Mouse (Mus musculus) kidney, embryonic 14.5 days (tissue): ENCODE data around the gene Gm21973. TPM values are rescaled to one million over a fixed set of nuclear protein-coding genes. Genes with fewer than 3 reads are reported as not detected.

Experiments
- ATAC-seq: fragments of 200-750 bp; cut with Nextera tagmentation; 2 replicates; pipeline ENCODE4 v1.8.0; 2017; ENCODE audit warnings: moderate number of reproducible peaks, mild to moderate bottlenecking, moderate TSS enrichment, moderate library complexity; ENCODE audit not compliant: low FRiP score, low TSS enrichment
- H3K27ac ChIP-seq: fragments of 300-500 bp; sonication (generic); 2 replicates; pipeline ENCODE4 v1.5.1; 2014; ENCODE audit warnings: low read depth, mild to moderate bottlenecking, low read length, moderate library complexity, mixed read lengths
- H3K27me3 ChIP-seq: fragments of 300-500 bp; sonication (generic); 2 replicates; pipeline ENCODE4 v1.6.1; 2014; ENCODE audit warnings: mild to moderate bottlenecking, low read length; ENCODE audit not compliant: control insufficient read depth, insufficient read depth
- H3K36me3 ChIP-seq: fragments of 300-500 bp; sonication (generic); 2 replicates; pipeline ENCODE4 v1.6.1; 2014; ENCODE audit warnings: low read length, mixed read lengths; ENCODE audit not compliant: control insufficient read depth, insufficient read depth
- H3K4me1 ChIP-seq: fragments of 300-500 bp; sonication (generic); 2 replicates; pipeline ENCODE4 v1.6.1; 2014; ENCODE audit warnings: low read length, mixed read lengths; ENCODE audit not compliant: control insufficient read depth, insufficient read depth
- H3K4me2 ChIP-seq: fragments of 300-500 bp; sonication (generic); replicated peaks from 2 replicates; pipeline ENCODE4 v1.6.1; 2014; ENCODE audit warnings: low read depth, mild to moderate bottlenecking, low read length
- H3K4me3 ChIP-seq: fragments of 300-500 bp; sonication (generic); 2 replicates; pipeline ENCODE4 v1.5.1; 2014; ENCODE audit warnings: mild to moderate bottlenecking, low read length
- H3K9ac ChIP-seq: fragments of 300-500 bp; sonication (generic); 2 replicates; pipeline ENCODE4 v1.6.1; 2014; ENCODE audit warnings: low read depth, mild to moderate bottlenecking, low read length, moderate library complexity
- H3K9me3 ChIP-seq: fragments of 300-500 bp; sonication (generic); 2 replicates; pipeline ENCODE4 v1.6.1; 2016; ENCODE audit warnings: low read length; ENCODE audit not compliant: control insufficient read depth
- WGBS: fragments of 180-500 bp; shearing (Covaris S2); extraction: QIAGEN DNeasy Blood & Tissue Kit; methylation state at CpG from one replicate; pipeline ENCODE4 v1.1.7; 2014; 5-methylcytosine and 5-hydroxymethylcytosine counted together
- polyA plus RNA-seq: library from polyadenylated mRNA; unstranded; fragments of >200 nt; fragmentation: Nextera tagmentation; extraction: Ambion mirVana; gene quantifications from 2 replicates; pipeline ENCODE4 v1.2.1, GENCODE M21; 2014

The Gm21973 gene
- not detected in 2 replicates for polyA plus RNA-seq

GRCm38 (mm10) chr15:10325080-10325479 lies at the start of gene Gm21973:
Gene Gm21973, plus strand, starts transcription at chr15:10325380.
- no peak for ATAC-seq
- Histone ChIP-seq H3K9me3 (no peaks in the 10 kb centered on the region), H3K36me3 (no peaks in the 10 kb centered on the region), H3K9ac (no peak within 1 kb of the TSS), H3K4me1 (no peaks in the 10 kb centered on the region), H3K27ac (no peak within 1 kb of the TSS), H3K27me3 (no peaks in the 10 kb centered on the region), H3K4me2 (no peak within 1 kb of the TSS), H3K4me3 (no peak within 1 kb of the TSS)
- WGBS: 89% methylated on average over 2 of the region's 2 CpGs

DNA sequence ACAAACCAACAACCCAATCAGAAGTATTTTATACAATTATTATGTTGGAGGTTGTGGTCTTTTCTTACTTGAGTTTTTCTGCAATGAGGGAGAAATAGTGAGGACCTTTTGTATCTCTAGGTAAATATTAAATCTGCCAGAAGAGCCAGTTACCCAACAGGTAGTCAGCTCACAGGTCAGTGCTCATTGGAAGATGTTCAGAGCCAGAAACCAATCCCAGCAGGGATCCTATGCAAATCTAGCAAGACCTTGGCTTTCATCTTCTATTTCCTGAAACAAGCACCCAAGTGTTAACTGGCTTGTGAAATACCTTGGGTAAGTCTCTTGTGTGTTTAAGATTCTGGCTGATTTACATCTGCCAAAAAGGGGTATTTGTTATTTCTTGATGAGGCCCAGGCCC lies 48.8 kb upstream of the Gm21973 start:
- Histone ChIP-seq H3K27me3 (no peaks in the 10 kb centered on the region), H3K9me3 (no peaks in the 10 kb centered on the region), H3K4me1 (no peaks in the 10 kb centered on the region), H3K27ac (no peak overlapping the region), H3K36me3 (no peaks in the 10 kb centered on the region), H3K4me2 (no peak overlapping the region), H3K9ac (no peak overlapping the region), H3K4me3 (no peak overlapping the region)
- no peak for ATAC-seq

DNA sequence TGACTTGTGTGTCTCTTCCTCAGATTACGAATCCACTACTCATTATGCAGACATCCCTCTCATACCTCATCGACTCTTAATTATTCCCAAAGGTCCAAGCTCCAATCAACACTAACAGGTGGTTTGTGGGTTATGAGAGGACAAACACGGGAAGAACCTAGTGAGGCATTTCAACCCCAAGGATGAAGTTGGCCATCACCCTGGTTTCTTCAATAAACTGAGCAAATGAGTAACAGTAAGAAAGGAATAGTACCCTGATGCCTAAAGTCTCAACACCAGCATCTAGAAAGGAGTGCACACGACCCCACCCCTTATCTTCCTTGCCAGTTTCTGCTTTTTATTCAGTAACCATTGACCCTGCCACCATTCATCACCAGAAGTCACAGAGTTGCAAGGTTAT lies 47.7 kb upstream of the Gm21973 start:
- Histone ChIP-seq H3K9me3 (no peaks in the 10 kb centered on the region), H3K9ac (no peak overlapping the region), H3K4me2 (no peak overlapping the region), H3K27ac (no peak overlapping the region), H3K27me3 (no peaks in the 10 kb centered on the region), H3K36me3 (no peaks in the 10 kb centered on the region), H3K4me1 (no peaks in the 10 kb centered on the region), H3K4me3 (no peak overlapping the region)
- 76% methylated on average over 4 of the region's 4 CpGs for WGBS
- no peak for ATAC-seq

GRCm38 (mm10) chr15:10281546-10281945 lies 43.6 kb upstream of the Gm21973 start:
- H3K4me2 ChIP-seq: no peak overlapping the region
- ATAC-seq: no peak
- H3K9ac ChIP-seq: no peak overlapping the region
- no peaks in the 10 kb centered on the region for H3K36me3 ChIP-seq
- no peak overlapping the region for H3K27ac ChIP-seq
- H3K4me1 ChIP-seq: no peaks in the 10 kb centered on the region
- no peak overlapping the region for H3K4me3 ChIP-seq
- WGBS: 71% methylated on average over 5 of the region's 5 CpGs
- no peaks in the 10 kb centered on the region for H3K9me3 ChIP-seq
- H3K27me3 ChIP-seq: no peaks in the 10 kb centered on the region

DNA sequence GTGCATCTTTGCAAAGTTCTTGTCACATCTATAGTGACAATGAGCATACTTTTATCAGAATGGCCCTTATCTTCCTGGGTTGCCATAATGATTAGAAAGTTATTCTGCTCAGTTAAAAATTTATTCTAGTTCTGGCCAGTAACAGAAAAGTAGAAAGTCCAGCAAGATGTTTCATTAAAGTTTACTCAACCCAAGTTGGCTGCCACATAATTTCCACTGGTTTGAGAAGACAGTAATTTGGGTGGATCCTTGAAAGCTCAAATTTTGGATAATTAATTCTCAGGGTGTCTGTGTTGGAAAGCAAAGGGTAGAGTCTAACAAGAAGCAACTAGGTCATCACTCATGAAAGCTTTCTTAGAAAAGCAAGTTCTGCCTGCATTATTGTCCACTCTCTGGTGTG lies 41.5 kb upstream of the Gm21973 start:
- Histone ChIP-seq H3K4me1 (no peaks in the 10 kb centered on the region), H3K9ac (no peak overlapping the region), H3K9me3 (no peaks in the 10 kb centered on the region), H3K4me3 (no peak overlapping the region), H3K27ac (no peak overlapping the region), H3K36me3 (no peaks in the 10 kb centered on the region), H3K27me3 (no peaks in the 10 kb centered on the region), H3K4me2 (no peak overlapping the region)
- no peak for ATAC-seq

GRCm38 (mm10) chr15:10296570-10296969 lies 28.6 kb upstream of the Gm21973 start:
- Histone ChIP-seq H3K4me2 (no peak overlapping the region), H3K4me3 (no peak overlapping the region), H3K36me3 (no peaks in the 10 kb centered on the region), H3K9me3 (no peaks in the 10 kb centered on the region), H3K4me1 (no peaks in the 10 kb centered on the region), H3K27ac (no peak overlapping the region), H3K9ac (no peak overlapping the region), H3K27me3 (no peaks in the 10 kb centered on the region)
- ATAC-seq: no peak
- WGBS: 88% methylated on average over 1 of the region's 1 CpGs

GRCm38 (mm10) chr15:10298058-10298457 lies 27.1 kb upstream of the Gm21973 start:
- Histone ChIP-seq H3K4me3 (no peak overlapping the region), H3K4me1 (no peaks in the 10 kb centered on the region), H3K27ac (no peak overlapping the region), H3K9ac (no peak overlapping the region), H3K27me3 (no peaks in the 10 kb centered on the region), H3K9me3 (no peaks in the 10 kb centered on the region), H3K36me3 (no peaks in the 10 kb centered on the region), H3K4me2 (no peak overlapping the region)
- no peak for ATAC-seq
- 77% methylated on average over 1 of the region's 1 CpGs for WGBS

- Histone ChIP-seq H3K9ac (no peak overlapping the region), H3K4me1 (no peaks in the 10 kb centered on the region), H3K4me2 (no peak overlapping the region), H3K27ac (no peak overlapping the region), H3K36me3 (no peaks in the 10 kb centered on the region), H3K27me3 (no peaks in the 10 kb centered on the region), H3K9me3 (no peaks in the 10 kb centered on the region), H3K4me3 (no peak overlapping the region)
- 75% methylated on average over 3 of the region's 3 CpGs for WGBS
- ATAC-seq: no peak
Observed at GRCm38 (mm10) chr15:10299467-10299866, 25.7 kb upstream of the Gm21973 start.

- H3K4me3 ChIP-seq: no peak overlapping the region
- WGBS: 93% methylated on average over 1 of the region's 1 CpGs
- no peak overlapping the region for H3K4me2 ChIP-seq
- no peak overlapping the region for H3K27ac ChIP-seq
- no peaks in the 10 kb centered on the region for H3K36me3 ChIP-seq
- no peaks in the 10 kb centered on the region for H3K27me3 ChIP-seq
- no peak for ATAC-seq
- no peaks in the 10 kb centered on the region for H3K9me3 ChIP-seq
- no peak overlapping the region for H3K9ac ChIP-seq
- no peaks in the 10 kb centered on the region for H3K4me1 ChIP-seq
Observed at GRCm38 (mm10) chr15:10306461-10306860, 18.7 kb upstream of the Gm21973 start.

GRCm38 (mm10) chr15:10311826-10312225 lies 13.4 kb upstream of the Gm21973 start:
- H3K9ac ChIP-seq: no peak overlapping the region
- H3K4me1 ChIP-seq: no peaks in the 10 kb centered on the region
- H3K36me3 ChIP-seq: no peaks in the 10 kb centered on the region
- no peaks in the 10 kb centered on the region; the same call in 1 of the 2 replicates for H3K27me3 ChIP-seq
- ATAC-seq: no peak
- H3K27ac ChIP-seq: no peak overlapping the region
- no peak overlapping the region for H3K4me2 ChIP-seq
- 34% methylated on average over 5 of the region's 5 CpGs for WGBS
- H3K9me3 ChIP-seq: no peaks in the 10 kb centered on the region
- no peak overlapping the region for H3K4me3 ChIP-seq
